Mouse (Mus musculus) liver, adult 2 months (tissue): ENCODE data around the gene Fanci.

Experiments used
- CTCF ChIP-seq: fragments of 200-500 bp; IDR thresholded peaks from 2 replicates; pipeline ENCODE4 v1.5.1; 2011; ENCODE audit warnings: low read depth, low read length, control low read depth
- POLR2A ChIP-seq: fragments of 200-500 bp; IDR thresholded peaks from 2 replicates; pipeline ENCODE4 v1.6.1; 2011; ENCODE audit warnings: low read length, control low read depth; ENCODE audit not compliant: insufficient read depth; ENCODE audit errors: extremely low read depth

DNA sequence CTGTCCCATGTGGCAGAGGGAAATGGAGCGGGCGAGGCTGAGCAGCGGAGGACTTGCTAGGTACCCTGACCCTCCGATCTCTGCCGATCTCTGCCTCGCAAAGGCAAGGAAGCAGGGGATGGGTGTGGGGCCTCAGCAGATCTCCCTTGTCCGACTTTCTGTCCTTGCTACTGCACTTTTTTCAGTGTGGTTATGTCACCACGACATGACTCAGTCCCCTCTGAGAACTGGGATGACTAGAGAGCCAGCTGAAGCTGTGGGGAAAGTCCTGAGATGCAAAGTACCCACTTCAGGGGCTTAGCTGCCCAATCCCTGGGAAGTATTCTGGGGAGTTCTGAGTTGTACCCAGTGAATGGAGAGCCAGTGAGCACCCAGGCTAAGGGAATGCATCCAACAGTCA is 4.6 kb upstream of the Fanci start:
- no peak for TF ChIP-seq POLR2A
- no peak for TF ChIP-seq CTCF
